Mouse (Mus musculus): Measurements from ENCODE around the gene Pdzd9. TPM values are rescaled to one million over a fixed set of nuclear protein-coding genes. Genes with fewer than 3 reads are reported as not detected.

Pdzd9 gene
- polyA plus RNA-seq, 1 experiment from 2014 or later = 0.51 TPM

Other genes with a start within 250 kb of the Pdzd9 start
- gene Uqcrc2, start 35.2 kb downstream of the Pdzd9 start, polyA plus RNA-seq (2015; fragmentation: Nextera tagmentation; extraction: Ambion mirVana) = 261 and 273 TPM in 2 replicates
- gene Mosmo, start 7.3 kb upstream of the Pdzd9 start, polyA plus RNA-seq (2015; fragmentation: Nextera tagmentation; extraction: Ambion mirVana) = 8.2 and 10.1 TPM in 2 replicates
- gene Vwa3a, start 69.0 kb upstream of the Pdzd9 start, polyA plus RNA-seq (2015; fragmentation: Nextera tagmentation; extraction: Ambion mirVana) = 0.11 and 0.19 TPM in 2 replicates
- gene Gm5737, start 142.0 kb upstream of the Pdzd9 start, polyA plus RNA-seq (2015; fragmentation: Nextera tagmentation; extraction: Ambion mirVana) = not detected in 2 replicates
- 27.9 and 31.1 TPM in 2 replicates for gene Eef2k, start 172.5 kb upstream of the Pdzd9 start, polyA plus RNA-seq (2015; fragmentation: Nextera tagmentation; extraction: Ambion mirVana)
- gene Polr3e, start 247.4 kb upstream of the Pdzd9 start, polyA plus RNA-seq (2015; fragmentation: Nextera tagmentation; extraction: Ambion mirVana) = 45.6 and 46.4 TPM in 2 replicates